Mouse (Mus musculus): ENCODE measurements around the gene Thra.

DNA sequence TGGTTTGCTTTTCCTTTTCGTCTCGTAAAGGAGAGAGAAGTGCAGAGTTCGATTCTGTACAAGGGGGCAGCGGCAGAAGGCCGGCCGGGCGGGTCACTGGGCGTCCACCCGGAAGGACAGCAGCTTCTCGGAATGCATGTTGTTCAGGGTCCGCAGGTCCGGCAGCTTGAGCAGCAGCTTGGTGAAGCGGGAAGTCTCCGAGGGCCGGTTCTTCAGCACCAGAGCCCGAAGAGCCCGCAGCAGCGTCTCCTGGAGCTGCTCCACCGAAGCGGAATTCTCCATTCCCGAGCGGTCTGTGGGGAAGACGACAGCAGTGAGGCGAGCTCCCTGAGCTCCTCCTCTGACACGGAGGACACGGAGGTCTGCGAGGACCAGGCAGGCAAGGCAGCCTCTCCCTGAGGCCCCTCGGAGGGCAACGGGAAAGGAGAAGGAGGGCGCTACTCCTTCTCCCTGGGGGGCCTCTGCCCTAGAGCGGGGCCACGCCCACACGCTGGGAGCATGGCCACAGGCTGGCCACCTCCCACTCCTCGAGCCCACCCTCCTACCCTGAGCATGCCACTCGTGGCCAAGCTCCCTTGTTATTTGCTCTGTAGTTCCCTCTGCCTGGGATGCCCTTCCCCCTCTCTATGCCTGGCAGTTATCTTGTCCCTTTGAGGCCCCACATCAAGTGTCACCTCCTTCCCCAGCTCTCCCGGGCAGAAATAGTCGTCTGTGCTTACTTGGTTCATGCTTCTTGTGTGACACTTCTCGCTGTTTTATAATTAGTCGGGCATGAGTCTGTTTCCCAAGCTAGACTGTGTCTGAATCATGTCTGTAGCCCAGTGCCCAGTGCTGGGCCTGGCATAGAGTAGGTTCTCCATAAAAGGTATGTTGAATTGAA, 27.9 kb downstream of the Thra start:
- TF ChIP-seq POLR2A (IDR thresholded peaks at IDR 0.05; ENCODE audit: insufficient read depth, low read depth, low read length) = peak; percentile 51
- no peak for TF ChIP-seq CTCF (IDR thresholded peaks at IDR 0.05)
- TF ChIP-seq EP300 (IDR thresholded peaks at IDR 0.05; ENCODE audit: insufficient read depth, low read depth, low read length) = peak; percentile 78
